Mouse (Mus musculus) limb, embryonic 14.5 days (tissue): ENCODE measurements around the gene Rab4a. TPM values are rescaled to one million over a fixed set of nuclear protein-coding genes. Genes with fewer than 3 reads are reported as not detected.

Experiments
- ATAC-seq: fragments of 200-750 bp; cut with Nextera tagmentation; 2 replicates; pipeline ENCODE4 v1.8.0; 2017; ENCODE audit warnings: low read depth, moderate number of reproducible peaks, moderate TSS enrichment; ENCODE audit not compliant: low FRiP score
- DNase-seq: peaks from one replicate; pipeline ENCODE4 v3.0.0-alpha.2; 2015; ENCODE audit warnings: low spot score
- H3K27ac ChIP-seq: fragments of 300-500 bp; sonication (generic); replicated peaks from 2 replicates; pipeline ENCODE4 v1.5.1; 2014; ENCODE audit warnings: low read depth, mild to moderate bottlenecking, low read length, moderate library complexity, mixed read lengths
- H3K27me3 ChIP-seq: fragments of 300-500 bp; sonication (generic); 2 replicates; pipeline ENCODE4 v1.6.1; 2014; ENCODE audit warnings: low read length, mixed read lengths; ENCODE audit not compliant: control insufficient read depth, insufficient read depth
- H3K36me3 ChIP-seq: fragments of 300-500 bp; sonication (generic); 2 replicates; pipeline ENCODE4 v1.6.1; 2014; ENCODE audit warnings: mild to moderate bottlenecking, low read length, moderate library complexity, mixed read lengths; ENCODE audit not compliant: control insufficient read depth, insufficient read depth
- H3K4me1 ChIP-seq: fragments of 300-500 bp; sonication (generic); 2 replicates; pipeline ENCODE4 v1.6.1; 2014; ENCODE audit warnings: antibody characterized with exemption, low read length, mixed read lengths; ENCODE audit not compliant: control insufficient read depth, insufficient read depth
- H3K4me2 ChIP-seq: fragments of 300-500 bp; sonication (generic); replicated peaks from 2 replicates; pipeline ENCODE4 v1.6.1; 2014; ENCODE audit warnings: low read depth, mild to moderate bottlenecking, low read length, moderate library complexity; ENCODE audit not compliant: severe bottlenecking
- H3K4me3 ChIP-seq: fragments of 300-500 bp; sonication (generic); replicated peaks from 2 replicates; pipeline ENCODE4 v1.5.1; 2014; ENCODE audit warnings: low read length
- H3K9ac ChIP-seq: fragments of 300-500 bp; sonication (generic); 2 replicates; pipeline ENCODE4 v1.6.1; 2014; ENCODE audit warnings: mild to moderate bottlenecking, low read depth, low read length, moderate library complexity; ENCODE audit not compliant: severe bottlenecking
- H3K9me3 ChIP-seq: fragments of 300-500 bp; sonication (generic); 2 replicates; pipeline ENCODE4 v1.6.1; 2016; ENCODE audit warnings: low read length; ENCODE audit not compliant: control insufficient read depth
- POLR2A ChIP-seq: fragments of 200-500 bp; IDR thresholded peaks from 2 replicates; pipeline ENCODE4 v1.8.0; 2012; ENCODE audit warnings: inconsistent platforms, mild to moderate bottlenecking, moderate library complexity, borderline replicate concordance; ENCODE audit not compliant: insufficient read depth, insufficient read length; ENCODE audit errors: extremely low read depth
- WGBS: fragments of 180-500 bp; shearing (Covaris S2); extraction: QIAGEN DNeasy Blood & Tissue Kit; methylation state at CpG from one replicate; pipeline ENCODE4 v1.1.7; 2014; 5-methylcytosine and 5-hydroxymethylcytosine counted together
- polyA plus RNA-seq, 2 experiments: library from polyadenylated mRNA; depleted of rRNA in 1 of 2; stranded (reverse) in 1 of 2; unstranded in 1 of 2; fragments of >200 nt; fragmentation: Nextera tagmentation in 1 of 2; extraction: Ambion mirVana in 1 of 2; gene quantifications; 2 replicates each; pipeline versions ENCODE4 v1.2.1 to v1.2.3; 2012 to 2014

Rab4a gene
- polyA plus RNA-seq, 2 experiments: 29.5 to 45.5 TPM

DNA sequence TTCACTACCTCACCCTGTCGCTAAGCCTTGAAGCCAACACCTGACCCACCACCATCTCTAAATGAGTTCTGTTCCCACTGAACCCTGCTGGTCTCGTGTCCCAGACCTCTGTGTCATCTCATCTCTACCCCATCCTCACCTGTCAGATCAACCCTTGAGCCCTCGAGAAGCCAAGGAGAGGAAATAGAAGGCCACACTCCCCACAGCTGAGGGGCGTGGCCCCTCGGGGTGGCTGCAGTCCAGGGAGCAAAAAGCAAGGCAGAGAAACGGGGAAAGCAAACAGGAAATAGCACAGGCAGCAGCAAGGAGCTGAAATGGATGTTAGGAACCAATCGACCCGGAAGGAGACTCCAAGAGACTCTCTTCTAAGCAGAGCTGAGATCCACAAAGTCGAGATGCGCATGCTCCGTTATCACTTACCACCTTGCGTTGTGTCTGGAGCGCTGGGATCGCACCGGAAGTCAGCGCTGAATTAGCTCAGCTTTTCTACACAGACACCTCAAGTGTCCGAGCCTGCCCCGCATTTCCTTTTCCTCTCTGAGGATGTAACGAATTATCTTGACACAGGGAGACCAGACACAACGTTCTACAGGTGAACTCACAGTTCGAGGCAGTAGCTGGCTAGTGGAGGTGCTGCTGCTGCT, 18.4 kb upstream of the Rab4a start:
- TF ChIP-seq POLR2A: no peak
- no peaks in the 10 kb centered on the region for H3K4me1 ChIP-seq
- no peak overlapping the region for H3K4me2 ChIP-seq
- no peaks in the 10 kb centered on the region for H3K9me3 ChIP-seq
- H3K4me3 ChIP-seq: no peak overlapping the region
- H3K9ac ChIP-seq: no peak overlapping the region
- H3K27ac ChIP-seq: no peak overlapping the region
- ATAC-seq (no peak), DNase-seq (no peak)
- H3K36me3 ChIP-seq: no peaks in the 10 kb centered on the region
- H3K27me3 ChIP-seq: no peaks in the 10 kb centered on the region
- WGBS: 51% methylated on average over 21 of the region's 21 CpGs

- ATAC-seq: no peak
Observed at GRCm38 (mm10) chr8:123788416-123789170, 17.2 kb upstream of the Rab4a start.

DNA sequence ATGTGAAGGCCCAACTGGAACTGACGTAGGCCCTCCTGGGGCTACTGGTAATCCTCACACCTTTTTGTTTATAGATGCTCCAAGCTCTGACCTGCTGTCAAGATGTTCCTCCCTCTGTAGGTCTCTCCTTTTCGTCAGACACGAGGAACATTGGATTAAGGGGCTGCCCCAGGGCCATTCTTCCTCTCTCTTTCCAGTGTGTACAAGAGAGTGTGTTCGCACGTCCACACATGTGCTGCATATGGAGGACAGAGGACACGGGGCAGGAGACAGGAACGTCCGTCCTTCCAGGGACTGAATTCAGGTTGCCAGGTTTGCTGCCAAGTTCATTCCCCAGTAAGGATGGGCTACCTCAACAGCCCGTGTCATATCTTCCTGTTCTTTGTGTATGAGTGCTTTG, 16.3 kb upstream of the Rab4a start:
- Histone ChIP-seq H3K27me3 (no peaks in the 10 kb centered on the region), H3K9ac (no peak overlapping the region), H3K36me3 (no peaks in the 10 kb centered on the region), H3K27ac (no peak overlapping the region), H3K4me2 (no peak overlapping the region), H3K4me1 (no peaks in the 10 kb centered on the region), H3K9me3 (no peaks in the 10 kb centered on the region), H3K4me3 (no peak overlapping the region)
- ATAC-seq (no peak), DNase-seq (no peak)
- no peak for TF ChIP-seq POLR2A
- 59% methylated on average over 9 of the region's 9 CpGs for WGBS

More at GRCm38 (mm10) chr8:123788416-123789170, 17.2 kb upstream of the Rab4a start:
- Histone ChIP-seq H3K27ac (no peak overlapping the region), H3K9ac (no peak overlapping the region), H3K9me3 (no peaks in the 10 kb centered on the region), H3K36me3 (no peaks in the 10 kb centered on the region), H3K4me3 (no peak overlapping the region), H3K27me3 (no peaks in the 10 kb centered on the region), H3K4me1 (no peaks in the 10 kb centered on the region), H3K4me2 (no peak overlapping the region)
- no peak for TF ChIP-seq POLR2A
- 44% methylated on average over 14 of the region's 14 CpGs for WGBS
- DNase-seq: no peak

GRCm38 (mm10) chr8:123789970-123790369, 15.8 kb upstream of the Rab4a start:
- no peaks in the 10 kb centered on the region for H3K27me3 ChIP-seq
- ATAC-seq (peak; percentile 23; the same call in 1 of the 2 replicates), DNase-seq (peak; percentile 90)
- H3K36me3 ChIP-seq: no peaks in the 10 kb centered on the region
- H3K4me2 ChIP-seq: no peak overlapping the region
- H3K4me3 ChIP-seq: no peak overlapping the region
- no peak for TF ChIP-seq POLR2A
- H3K9ac ChIP-seq: no peak overlapping the region
- no peaks in the 10 kb centered on the region for H3K4me1 ChIP-seq
- H3K27ac ChIP-seq: no peak overlapping the region
- H3K9me3 ChIP-seq: no peaks in the 10 kb centered on the region
- 2% methylated on average over 4 of the region's 4 CpGs for WGBS

- H3K9me3 ChIP-seq: no peaks in the 10 kb centered on the region
- H3K36me3 ChIP-seq: no peaks in the 10 kb centered on the region
- no peak overlapping the region for H3K9ac ChIP-seq
- no peak for TF ChIP-seq POLR2A
- ATAC-seq (no peak), DNase-seq (no peak)
- H3K27ac ChIP-seq: no peak overlapping the region
- no peak overlapping the region for H3K4me3 ChIP-seq
- no peaks in the 10 kb centered on the region for H3K27me3 ChIP-seq
- no peak overlapping the region for H3K4me2 ChIP-seq
- H3K4me1 ChIP-seq: no peaks in the 10 kb centered on the region
- 81% methylated on average over 16 of the region's 16 CpGs for WGBS
Observed at GRCm38 (mm10) chr8:123791101-123791844, 14.5 kb upstream of the Rab4a start.
